Mouse (Mus musculus) embryonic facial prominence, embryonic 12.5 days (tissue): ENCODE measurements around the gene Cdc42se1. TPM values are rescaled to one million over a fixed set of nuclear protein-coding genes. Genes with fewer than 3 reads are reported as not detected.

Source experiments
- ATAC-seq: fragments of 200-750 bp; cut with Nextera tagmentation; 2 replicates; pipeline ENCODE4 v1.8.0; 2017; ENCODE audit not compliant: insufficient number of reproducible peaks, insufficient read depth, low FRiP score, low TSS enrichment
- H3K27ac ChIP-seq: fragments of 300-500 bp; sonication (generic); 2 replicates; pipeline ENCODE4 v1.5.1; 2016; ENCODE audit warnings: mild to moderate bottlenecking
- H3K27me3 ChIP-seq: fragments of 300-500 bp; sonication (generic); 2 replicates; pipeline ENCODE4 v1.6.1; 2016; ENCODE audit warnings: mild to moderate bottlenecking, moderate library complexity
- H3K36me3 ChIP-seq: fragments of 300-500 bp; sonication (generic); 2 replicates; pipeline ENCODE4 v1.6.1; 2016; ENCODE audit warnings: mild to moderate bottlenecking
- H3K4me1 ChIP-seq: fragments of 300-500 bp; sonication (generic); 2 replicates; pipeline ENCODE4 v1.6.1; 2016
- H3K4me2 ChIP-seq: fragments of 300-500 bp; sonication (generic); replicated peaks from 2 replicates; pipeline ENCODE4 v1.6.1; 2016; ENCODE audit warnings: mild to moderate bottlenecking, moderate library complexity
- H3K4me3 ChIP-seq: fragments of 300-500 bp; sonication (generic); 2 replicates; pipeline ENCODE4 v1.5.1; 2016; ENCODE audit warnings: mild to moderate bottlenecking
- H3K9ac ChIP-seq: fragments of 300-500 bp; sonication (generic); 2 replicates; pipeline ENCODE4 v1.6.1; 2016; ENCODE audit warnings: mild to moderate bottlenecking, moderate library complexity
- H3K9me3 ChIP-seq: fragments of 300-500 bp; sonication (generic); 2 replicates; pipeline ENCODE4 v1.6.1; 2016; ENCODE audit warnings: mild to moderate bottlenecking, moderate library complexity
- WGBS: fragments of 180-500 bp; shearing (Covaris S2); methylation state at CpG from one replicate; pipeline ENCODE4 v1.1.7; 2016; 5-methylcytosine and 5-hydroxymethylcytosine counted together
- polyA plus RNA-seq: library from polyadenylated mRNA; unstranded; fragments of >200 nt; fragmentation: Nextera tagmentation; extraction: Ambion mirVana; gene quantifications from 2 replicates; pipeline ENCODE4 v1.2.1, GENCODE M21; 2016

The Cdc42se1 gene
- polyA plus RNA-seq, 1 experiment from 2014 or later = 82.3 TPM

DNA sequence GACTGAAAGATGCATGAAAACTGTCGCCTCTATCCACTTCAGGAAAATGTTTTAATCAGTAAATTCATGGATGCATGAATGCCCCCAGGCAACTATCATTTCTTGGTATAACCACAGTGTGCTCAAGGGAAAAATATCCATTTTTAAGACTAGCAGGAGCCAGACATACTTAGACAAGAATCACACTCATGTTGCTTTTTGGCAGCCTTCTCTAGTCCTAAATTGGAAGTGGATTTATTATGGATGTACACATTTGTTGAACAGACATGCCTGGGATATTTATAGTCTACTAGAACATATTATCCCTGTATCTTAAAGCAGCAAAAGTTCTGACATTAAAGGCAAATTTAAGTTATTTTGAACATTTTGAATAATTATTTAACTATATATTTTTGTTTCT lies 36.2 kb downstream of the Cdc42se1 start:
- WGBS = 79% methylated on average over 1 of the region's 1 CpGs
- Histone ChIP-seq H3K4me1 (no peaks in the 10 kb centered on the region), H3K4me2 (no peak overlapping the region), H3K27ac (no peak overlapping the region), H3K9me3 (no peaks in the 10 kb centered on the region), H3K36me3 (peaks cover 55% of the 10 kb centered on the region), H3K9ac (no peak overlapping the region), H3K4me3 (no peak overlapping the region), H3K27me3 (no peaks in the 10 kb centered on the region)
- ATAC-seq = no peak

DNA sequence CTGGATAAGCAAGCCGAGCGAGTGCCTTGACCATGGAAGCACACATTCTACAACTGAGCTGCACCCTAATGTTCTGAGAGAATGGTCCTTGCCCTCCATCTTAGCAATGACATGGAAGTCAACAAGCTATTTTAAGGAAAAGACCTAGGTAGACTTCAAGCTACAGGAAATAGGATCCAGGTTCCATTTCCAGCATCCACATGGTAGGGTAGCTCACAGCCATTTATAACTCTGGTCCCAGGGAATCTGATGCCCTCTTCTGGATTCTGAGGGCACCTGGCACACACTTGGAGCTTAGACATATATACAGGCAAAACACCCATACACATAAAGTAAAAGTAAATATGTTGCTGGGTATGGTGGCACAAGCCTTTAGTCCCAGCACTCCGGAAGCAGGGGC lies 37.5 kb downstream of the Cdc42se1 start:
- Histone ChIP-seq H3K27ac (no peak overlapping the region), H3K4me3 (no peak overlapping the region), H3K4me1 (no peaks in the 10 kb centered on the region), H3K9me3 (no peaks in the 10 kb centered on the region), H3K27me3 (no peaks in the 10 kb centered on the region), H3K36me3 (peaks cover 51% of the 10 kb centered on the region), H3K4me2 (no peak overlapping the region), H3K9ac (no peak overlapping the region)
- ATAC-seq = no peak
- 84% methylated on average over 3 of the region's 3 CpGs for WGBS

DNA sequence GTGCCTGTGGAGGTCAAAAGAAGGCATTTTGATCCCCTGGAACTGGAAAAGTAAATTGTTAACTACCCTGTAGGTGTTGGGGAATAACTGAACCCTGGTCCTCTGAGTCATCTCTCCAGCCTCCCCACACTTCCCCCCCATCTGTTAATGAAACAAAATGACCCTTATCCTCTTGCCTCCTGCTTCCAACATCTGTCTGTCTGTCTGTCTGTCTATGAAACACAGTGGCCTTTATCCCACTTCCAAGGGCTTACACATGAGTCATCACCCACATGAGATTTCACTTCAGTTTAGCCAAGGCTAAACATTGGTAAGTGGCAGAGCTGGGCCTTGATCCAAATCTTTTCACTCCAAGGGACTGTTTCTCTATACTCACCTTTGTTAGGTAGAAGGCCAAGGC lies 39.3 kb downstream of the Cdc42se1 start:
- Histone ChIP-seq H3K9ac (no peak overlapping the region), H3K4me2 (no peak overlapping the region), H3K9me3 (no peaks in the 10 kb centered on the region), H3K27ac (no peak overlapping the region), H3K4me1 (no peaks in the 10 kb centered on the region), H3K36me3 (peaks cover 42% of the 10 kb centered on the region), H3K27me3 (no peaks in the 10 kb centered on the region), H3K4me3 (no peak overlapping the region)
- no peak for ATAC-seq

DNA sequence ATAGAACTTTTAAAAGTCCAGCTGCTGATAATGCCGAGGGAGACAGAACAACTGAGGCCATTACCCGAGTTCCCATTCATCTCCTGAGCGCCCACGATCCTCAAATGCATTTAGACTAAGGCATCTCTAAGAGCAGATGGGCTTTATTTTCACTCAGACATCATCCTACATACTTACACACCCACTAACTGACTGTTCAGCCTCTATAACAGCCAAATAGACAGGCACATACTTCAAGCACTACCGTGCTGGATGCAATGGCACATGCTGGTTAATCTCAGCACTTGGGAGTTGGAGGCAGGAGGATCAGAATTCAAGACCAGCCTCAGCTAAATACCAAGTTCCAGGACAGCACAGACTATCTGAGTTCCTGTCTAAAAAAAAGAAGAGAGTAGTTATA lies 41.3 kb downstream of the Cdc42se1 start:
- Histone ChIP-seq H3K4me1 (no peaks in the 10 kb centered on the region), H3K9ac (no peak overlapping the region), H3K36me3 (peaks cover 29% of the 10 kb centered on the region), H3K27ac (no peak overlapping the region), H3K9me3 (no peaks in the 10 kb centered on the region), H3K4me2 (no peak overlapping the region), H3K4me3 (no peak overlapping the region), H3K27me3 (no peaks in the 10 kb centered on the region)
- WGBS = 90% methylated on average over 5 of the region's 5 CpGs
- ATAC-seq = no peak

DNA sequence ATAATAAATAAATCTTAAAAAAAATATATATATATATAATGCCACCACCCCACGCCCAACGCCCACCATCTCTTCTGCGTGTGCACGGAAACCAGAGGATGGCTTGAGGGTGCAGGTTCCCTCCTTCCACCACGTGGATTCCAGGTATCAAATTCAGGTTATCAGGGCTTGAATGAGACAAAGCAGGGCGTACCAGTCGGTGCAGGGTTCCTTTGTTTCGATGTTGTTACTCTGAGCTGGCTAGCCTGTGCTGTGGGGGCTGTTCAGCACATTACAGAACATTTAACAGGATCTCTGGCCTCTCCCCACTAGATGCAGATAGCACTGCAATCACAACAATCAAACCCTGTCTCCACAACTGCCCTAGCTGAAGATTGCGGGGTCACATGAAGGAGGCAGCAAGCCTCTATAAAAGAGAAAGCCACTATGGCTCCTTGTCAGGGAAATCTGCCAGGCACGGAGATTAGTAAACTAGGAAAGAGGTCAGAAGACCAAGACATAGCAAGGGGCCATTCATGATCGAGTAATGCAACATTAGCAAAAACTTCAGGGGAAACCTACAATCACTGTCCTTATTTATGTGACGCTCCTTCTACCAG lies 42.3 kb downstream of the Cdc42se1 start:
- Histone ChIP-seq H3K9me3 (no peaks in the 10 kb centered on the region), H3K4me2 (no peak overlapping the region), H3K4me1 (no peaks in the 10 kb centered on the region), H3K36me3 (peaks cover 23% of the 10 kb centered on the region), H3K27me3 (no peaks in the 10 kb centered on the region), H3K27ac (no peak overlapping the region), H3K9ac (no peak overlapping the region), H3K4me3 (no peak overlapping the region)
- 84% methylated on average over 12 of the region's 12 CpGs for WGBS
- ATAC-seq = no peak

DNA sequence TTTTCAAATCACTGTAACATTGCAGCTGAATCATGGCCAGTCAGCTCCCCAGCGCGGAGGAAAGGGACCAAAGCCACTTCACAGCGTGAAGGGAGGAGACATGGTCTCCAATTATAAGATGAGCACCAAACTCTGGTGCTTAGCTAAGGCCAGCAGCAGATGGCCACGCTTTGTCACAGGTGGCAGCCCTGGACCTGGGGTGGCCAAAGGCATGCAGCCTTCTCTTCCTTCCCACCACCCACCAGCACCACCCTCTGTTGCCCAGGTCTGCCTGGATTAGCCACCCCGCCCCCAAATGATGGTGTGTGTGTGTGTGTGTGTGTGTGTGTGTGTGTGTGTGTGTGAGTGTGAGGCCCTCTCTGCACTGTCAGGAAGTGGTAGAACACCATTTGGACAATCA lies 44.9 kb downstream of the Cdc42se1 start:
- H3K4me2 ChIP-seq = no peak overlapping the region
- no peaks in the 10 kb centered on the region for H3K9me3 ChIP-seq
- H3K4me1 ChIP-seq = no peaks in the 10 kb centered on the region
- 91% methylated on average over 5 of the region's 5 CpGs for WGBS
- no peak overlapping the region for H3K27ac ChIP-seq
- peaks cover 8% of the 10 kb centered on the region; the same call in 1 of the 2 replicates for H3K36me3 ChIP-seq
- no peak for ATAC-seq
- H3K4me3 ChIP-seq = no peak overlapping the region
- no peak overlapping the region for H3K9ac ChIP-seq
- H3K27me3 ChIP-seq = no peaks in the 10 kb centered on the region

DNA sequence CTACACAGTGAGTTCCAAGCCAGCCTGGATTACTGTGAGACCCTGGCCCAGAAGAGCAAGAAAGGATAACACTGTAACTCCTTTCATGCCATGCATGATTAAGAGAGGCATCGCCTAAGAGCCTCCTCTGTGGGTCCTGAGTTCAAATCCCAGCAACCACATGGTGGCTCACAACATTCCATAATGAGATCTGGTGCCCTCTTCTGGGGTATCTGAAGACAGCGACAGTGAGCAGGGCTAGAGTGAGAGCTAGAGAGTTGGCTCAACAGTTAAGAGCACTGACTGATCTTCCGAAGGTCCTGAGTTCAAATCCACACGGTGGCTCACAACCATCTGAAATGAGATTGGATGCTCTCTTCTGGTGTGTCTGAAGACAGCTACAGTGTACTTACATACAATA lies 45.9 kb downstream of the Cdc42se1 start:
- Histone ChIP-seq H3K27me3 (no peaks in the 10 kb centered on the region), H3K4me3 (no peak overlapping the region), H3K4me1 (no peaks in the 10 kb centered on the region), H3K27ac (no peak overlapping the region), H3K36me3 (peaks cover 4% of the 10 kb centered on the region; the same call in 1 of the 2 replicates), H3K4me2 (no peak overlapping the region), H3K9me3 (no peaks in the 10 kb centered on the region), H3K9ac (no peak overlapping the region)
- ATAC-seq = no peak
- 93% methylated on average over 4 of the region's 4 CpGs for WGBS

DNA sequence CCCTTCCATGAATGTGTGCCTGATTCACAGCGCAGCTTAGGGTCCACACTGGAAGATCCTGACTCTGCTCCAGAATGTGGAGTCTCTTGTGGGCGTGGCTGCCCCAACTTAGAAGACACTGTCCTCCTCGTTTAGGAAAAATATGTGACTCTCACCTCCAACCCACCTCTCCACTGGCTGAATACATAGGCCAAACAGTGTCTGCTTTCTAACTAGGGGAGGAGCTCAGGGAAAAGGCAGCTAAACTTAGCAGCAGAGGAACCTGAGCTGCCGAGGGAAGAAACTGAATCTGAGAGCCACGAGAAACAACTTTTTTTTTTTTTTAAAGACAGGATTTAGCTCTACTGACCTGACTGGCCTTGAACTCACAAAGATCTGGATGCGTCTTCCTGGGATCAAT lies 46.6 kb downstream of the Cdc42se1 start:
- 69% methylated on average over 6 of the region's 6 CpGs for WGBS
- Histone ChIP-seq H3K4me3 (no peak overlapping the region), H3K36me3 (peaks cover 4% of the 10 kb centered on the region; the same call in 1 of the 2 replicates), H3K4me2 (no peak overlapping the region), H3K27ac (no peak overlapping the region), H3K9ac (no peak overlapping the region), H3K4me1 (no peaks in the 10 kb centered on the region), H3K27me3 (no peaks in the 10 kb centered on the region), H3K9me3 (no peaks in the 10 kb centered on the region)
- no peak for ATAC-seq

DNA sequence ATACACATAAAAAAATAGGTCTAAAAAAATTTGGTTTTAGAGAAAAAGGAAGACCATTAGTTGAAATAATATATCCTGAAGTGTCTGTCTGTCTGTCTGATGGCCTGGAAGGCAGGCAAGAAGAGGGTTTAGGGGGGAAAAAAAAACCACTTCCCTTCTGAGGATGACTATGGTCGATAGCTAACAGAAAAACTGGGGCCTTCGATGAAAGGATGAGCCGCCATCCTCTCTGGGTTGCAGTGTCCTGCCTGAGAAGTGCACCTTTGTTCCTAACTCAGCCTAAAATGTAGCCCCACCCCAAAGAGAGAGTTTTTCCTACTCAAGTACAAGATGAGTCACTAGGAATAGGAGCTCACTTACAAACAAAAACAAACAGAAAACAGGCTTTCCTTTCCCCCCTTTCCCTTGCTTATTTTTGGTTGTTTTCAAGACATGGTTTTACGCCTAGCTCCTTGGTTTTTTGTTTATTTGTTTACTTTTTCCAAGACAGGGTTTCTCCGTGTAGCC lies 47.9 kb downstream of the Cdc42se1 start:
- H3K36me3 ChIP-seq = peaks cover 4% of the 10 kb centered on the region; the same call in 1 of the 2 replicates
- H3K9ac ChIP-seq = no peak overlapping the region
- no peaks in the 10 kb centered on the region for H3K27me3 ChIP-seq
- no peak overlapping the region for H3K27ac ChIP-seq
- no peak overlapping the region for H3K4me3 ChIP-seq
- H3K9me3 ChIP-seq = no peaks in the 10 kb centered on the region
- H3K4me2 ChIP-seq = no peak overlapping the region
- ATAC-seq = no peak
- WGBS = 70% methylated on average over 5 of the region's 5 CpGs
- H3K4me1 ChIP-seq = peaks cover 4% of the 10 kb centered on the region; the same call in 1 of the 2 replicates

DNA sequence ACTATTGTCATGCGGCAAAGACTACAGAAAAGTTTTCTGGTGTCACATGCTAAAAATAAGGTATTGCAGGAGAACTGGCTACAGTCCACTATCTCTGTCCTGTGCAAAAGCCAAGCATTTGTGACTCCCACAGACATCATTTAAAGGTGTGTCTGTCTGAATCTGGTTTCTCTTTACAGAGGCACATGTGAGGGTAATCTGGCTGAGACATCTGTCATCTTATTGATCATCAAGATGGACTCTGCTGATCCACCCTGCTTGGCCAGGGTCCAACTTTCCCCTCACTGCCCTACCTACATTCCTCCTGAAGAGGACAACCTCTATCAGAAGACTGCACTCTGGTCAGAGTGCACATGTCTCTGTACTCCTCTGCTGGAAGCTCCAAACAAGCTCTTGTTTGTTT lies 48.6 kb downstream of the Cdc42se1 start:
- no peak for ATAC-seq
- H3K27ac ChIP-seq = no peak overlapping the region
- no peak overlapping the region for H3K4me3 ChIP-seq
- 91% methylated on average over 1 of the region's 1 CpGs for WGBS
- no peaks in the 10 kb centered on the region for H3K27me3 ChIP-seq
- H3K36me3 ChIP-seq = peaks cover 4% of the 10 kb centered on the region; the same call in 1 of the 2 replicates
- peaks cover 4% of the 10 kb centered on the region; the same call in 1 of the 2 replicates for H3K4me1 ChIP-seq
- H3K9me3 ChIP-seq = no peaks in the 10 kb centered on the region
- H3K4me2 ChIP-seq = no peak overlapping the region
- H3K9ac ChIP-seq = no peak overlapping the region

DNA sequence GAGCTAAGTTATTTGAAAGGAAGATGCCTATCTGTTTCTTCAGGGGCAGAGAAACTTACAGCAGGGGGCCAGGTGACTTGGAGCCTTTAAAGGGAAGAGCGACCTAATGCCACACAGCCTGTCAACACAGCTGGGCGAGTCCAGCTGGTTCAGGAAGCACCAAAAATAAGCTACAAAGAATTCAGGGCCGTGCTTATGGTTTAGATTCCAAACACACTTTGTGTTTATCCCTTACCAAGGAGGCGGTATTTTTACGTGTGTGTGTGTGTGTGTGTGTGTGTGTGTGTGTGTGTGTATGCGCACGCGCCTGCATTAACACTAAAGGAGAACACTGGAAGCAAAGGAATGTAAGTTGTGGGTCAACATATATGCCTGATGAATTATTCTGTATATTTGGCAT lies 52.2 kb downstream of the Cdc42se1 start:
- peaks cover 17% of the 10 kb centered on the region for H3K4me1 ChIP-seq
- H3K36me3 ChIP-seq = no peaks in the 10 kb centered on the region
- H3K4me3 ChIP-seq = peak overlapping the region; percentile 72
- peak overlapping the region; percentile 74 for H3K4me2 ChIP-seq
- 18% methylated on average over 8 of the region's 8 CpGs for WGBS
- no peak for ATAC-seq
- H3K9me3 ChIP-seq = no peaks in the 10 kb centered on the region
- H3K9ac ChIP-seq = peak overlapping the region; percentile 82
- peak overlapping the region; percentile 84 for H3K27ac ChIP-seq
- no peaks in the 10 kb centered on the region for H3K27me3 ChIP-seq

DNA sequence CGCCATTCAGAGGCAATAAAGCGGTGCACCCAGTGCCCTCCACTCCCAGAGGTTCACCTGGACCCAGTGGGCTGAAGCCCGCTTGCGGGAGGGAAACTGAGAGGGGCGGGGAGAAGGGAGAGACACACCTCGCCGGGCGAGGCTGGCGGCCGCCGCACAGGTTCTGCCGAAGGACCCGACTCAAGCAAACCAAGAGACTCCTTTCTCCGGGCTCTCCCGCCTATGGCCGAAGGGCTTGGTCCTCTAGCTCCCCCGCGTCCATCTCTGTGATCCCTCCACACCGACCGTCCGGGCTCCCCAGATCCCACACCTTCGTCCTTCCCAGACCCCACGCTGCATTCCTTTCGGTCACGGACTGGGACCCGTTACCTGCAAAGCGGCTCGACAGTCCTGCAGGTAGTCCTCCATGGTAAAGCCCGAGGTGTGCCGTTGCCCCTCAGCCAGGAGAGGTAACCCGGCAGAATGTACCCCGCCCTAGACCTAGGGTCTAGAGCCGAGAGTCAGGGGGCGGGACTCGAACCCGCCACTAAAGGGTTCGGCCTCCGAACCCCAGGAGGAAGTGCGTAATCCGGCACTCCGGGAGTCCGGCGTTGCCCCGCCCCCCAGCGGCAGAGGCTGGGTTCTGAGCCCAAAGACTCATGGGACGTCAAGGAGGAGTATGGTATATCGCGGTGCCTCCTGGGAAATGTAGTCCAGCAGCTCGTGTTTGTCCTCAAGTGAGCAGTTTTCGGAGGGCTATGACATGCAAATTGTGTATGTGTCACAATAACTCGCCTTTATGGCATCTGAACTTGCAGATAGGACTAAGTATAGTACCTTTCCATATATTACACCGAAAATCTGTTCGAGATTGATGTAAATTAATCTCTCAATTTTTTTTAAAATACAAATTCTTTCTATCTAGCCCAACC lies 52.9 kb downstream of the Cdc42se1 start, which contains the start of the genes Mindy1 and Prune1:
TSS of gene Mindy1 (plus strand) at position 130 of the 911 bp plus-strand sequence.
TSS of gene Prune1 (minus strand) at position 861 of the 911 bp plus-strand sequence.
- H3K4me2 ChIP-seq = peak within 1 kb of the TSS; percentile 74
- WGBS = under 1% methylated on average over 53 of the region's 53 CpGs
- no peaks in the 10 kb centered on the region for H3K9me3 ChIP-seq
- peak within 1 kb of the TSS; percentile 72 for H3K4me3 ChIP-seq
- H3K27me3 ChIP-seq = no peaks in the 10 kb centered on the region
- peaks cover 17% of the 10 kb centered on the region for H3K4me1 ChIP-seq
- peak within 1 kb of the TSS; percentile 85 for H3K9ac ChIP-seq
- H3K36me3 ChIP-seq = no peaks in the 10 kb centered on the region
- peak within 1 kb of the TSS; percentile 98 for H3K27ac ChIP-seq
- peak; percentile 86 for ATAC-seq
